8 mouse cellular contexts compared by ENCODE assay signal in the genomic region with DNA sequence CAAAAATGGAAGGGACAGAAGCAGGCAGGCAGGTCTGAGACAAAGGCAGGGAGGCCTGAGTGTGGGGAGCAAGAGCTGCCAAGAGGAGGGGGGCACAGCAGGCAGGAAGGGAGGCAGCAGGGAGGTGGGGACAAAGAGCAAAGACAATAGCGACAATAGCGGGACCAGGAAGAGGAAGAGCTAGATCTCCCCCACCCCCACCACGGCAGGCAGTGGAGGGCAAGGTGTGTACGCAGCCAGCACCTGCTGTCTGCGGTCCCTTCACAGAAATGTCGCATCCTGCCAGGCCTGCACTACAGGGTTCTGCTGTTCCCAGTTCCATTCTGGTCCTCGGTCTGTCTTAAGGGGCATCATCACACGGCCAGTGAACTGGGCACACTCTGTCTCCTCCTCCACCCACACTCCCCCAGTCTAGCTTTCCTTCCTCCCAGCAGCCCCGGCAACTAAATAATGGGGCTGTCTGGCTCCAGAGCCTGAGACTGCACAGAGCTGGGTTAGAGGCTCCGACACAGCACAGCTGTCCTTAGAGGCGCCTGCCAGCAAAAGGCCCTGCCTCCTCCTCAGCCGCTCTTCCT. TPM values are rescaled to one million over a fixed set of nuclear protein-coding genes. Genes with fewer than 3 reads are reported as not detected.
DNase-seq lines count a peak whose midpoint lies in the region; ATAC-seq and TF ChIP-seq lines count a peak whose summit lies in the region.

No protein-coding gene starts in this region.

- peak; percentile 42 for ATAC-seq in frontal cortex, adult (ENCODE audit: low TSS enrichment)
- peak; percentile 62 for ATAC-seq in hindbrain, embryonic 15.5 days (ENCODE audit: low FRiP score, low read depth)
- ATAC-seq in megakaryocyte, adult 5-6 weeks (ENCODE audit: poor library complexity, severe bottlenecking) = peak; percentile 31; the same call in 1 of the 2 replicates
- peak; percentile 68 for ATAC-seq in stomach, postnatal 0 days (ENCODE audit: low FRiP score, low TSS enrichment)

- H3K4me1 ChIP-seq in hindbrain, embryonic 15.5 days (replicated peaks) = peaks cover 48% of the 10 kb centered on the region
- peaks cover 8% of the 10 kb centered on the region for H3K4me1 ChIP-seq in stomach, postnatal 0 days (replicated peaks; ENCODE audit: control insufficient read depth, insufficient read depth)

- no peaks in the 10 kb centered on the region for H3K27me3 ChIP-seq in hindbrain, embryonic 15.5 days
- H3K27me3 ChIP-seq in stomach, postnatal 0 days (ENCODE audit: control insufficient read depth, insufficient read depth, low read length) = no peaks in the 10 kb centered on the region

- H3K4me3 ChIP-seq in hindbrain, embryonic 15.5 days = 0 out of 2 replicates have a peak overlapping the region, but pooled peaks have one; percentile 2
- no peak overlapping the region for H3K4me3 ChIP-seq in stomach, postnatal 0 days (ENCODE audit: low read depth, low read length)

- TF ChIP-seq POLR2A in brain, embryonic 14.5 days (IDR thresholded peaks at IDR 0.05; ENCODE audit: borderline replicate concordance, extremely low read depth, insufficient read depth, insufficient read length, poor library complexity, severe bottlenecking) = no peak

- peak overlapping the region; percentile 45 for H3K4me2 ChIP-seq in hindbrain, embryonic 15.5 days
- H3K4me2 ChIP-seq in stomach, postnatal 0 days (replicated peaks; ENCODE audit: low read depth) = peak overlapping the region; percentile 39

- WGBS in hindbrain, embryonic 15.5 days = 3% methylated on average over 12 of the region's 12 CpGs
- 10% methylated on average over 12 of the region's 12 CpGs for WGBS in stomach, postnatal 0 days

- H3K9ac ChIP-seq in hindbrain, embryonic 15.5 days = peak overlapping the region; percentile 22
- no peak overlapping the region for H3K9ac ChIP-seq in stomach, postnatal 0 days (ENCODE audit: low read length)

- no peaks in the 10 kb centered on the region for H3K9me3 ChIP-seq in hindbrain, embryonic 15.5 days
- H3K9me3 ChIP-seq in stomach, postnatal 0 days (ENCODE audit: control insufficient read depth, low read length) = no peaks in the 10 kb centered on the region

- no peaks in the 10 kb centered on the region for H3K36me3 ChIP-seq in hindbrain, embryonic 15.5 days
- H3K36me3 ChIP-seq in stomach, postnatal 0 days (ENCODE audit: control insufficient read depth, insufficient read depth, low read length) = no peaks in the 10 kb centered on the region

- TF ChIP-seq CTCF in brain, embryonic 14.5 days (IDR thresholded peaks at IDR 0.05; ENCODE audit: borderline replicate concordance, extremely low read depth, insufficient read depth, insufficient read length) = no peak
- TF ChIP-seq CTCF in stomach, postnatal 0 days (IDR thresholded peaks at IDR 0.05; ENCODE audit: low read depth) = no peak

- TF ChIP-seq EP300 in stomach, postnatal 0 days (optimal IDR thresholded peaks at IDR 0.05) = no peak

- no peak for DNase-seq in frontal cortex, postnatal 14 days (ENCODE audit: low spot score in 2 of 2)
- DNase-seq in brain, embryonic 14.5 days (ENCODE audit: low read depth) = peak; percentile 84
- DNase-seq in stomach, postnatal 0 days (ENCODE audit: low spot score) = no peak
- no peak for DNase-seq in frontal cortex, postnatal 36 days (ENCODE audit: low spot score in 2 of 2)
- DNase-seq in ovary, postnatal 36 days (ENCODE audit: low spot score) = no peak

- peak overlapping the region; percentile 83 for H3K27ac ChIP-seq in hindbrain, embryonic 15.5 days (replicated peaks)
- peak overlapping the region; percentile 63 for H3K27ac ChIP-seq in stomach, postnatal 0 days (replicated peaks)

RNA-seq across cellular contexts. Expression of a gene that starts 6.8 kb away (rescaled TPM):
- polyA plus RNA-seq in brain, embryonic 14.5 days (2012; rRNA removed) = 58.9 and 61.1 TPM in 2 replicates
- polyA plus RNA-seq in hindbrain, embryonic 15.5 days (2015; fragmentation: Nextera tagmentation; extraction: Ambion mirVana) = 13.0 and 17.9 TPM in 2 replicates
- total RNA-seq in megakaryocyte, adult 5-6 weeks (2015) = not detected in 2 replicates
- total RNA-seq in megakaryocyte, adult 5-6 weeks (2017) = not detected in 2 replicates
- 3.7 and 3.8 TPM in 2 replicates for polyA plus RNA-seq in stomach, postnatal 0 days (2015; fragmentation: Nextera tagmentation; extraction: Ambion mirVana)

RNA-seq across cellular contexts. Expression of a gene that starts 20.0 kb away (rescaled TPM):
- polyA plus RNA-seq in brain, embryonic 14.5 days (2012; rRNA removed) = 9.6 and 11.1 TPM in 2 replicates
- 9.6 and 10.7 TPM in 2 replicates for polyA plus RNA-seq in hindbrain, embryonic 15.5 days (2015; fragmentation: Nextera tagmentation; extraction: Ambion mirVana)
- total RNA-seq in megakaryocyte, adult 5-6 weeks (2015) = 0.05 and 0.25 TPM in 2 replicates
- 0.16 and 0.29 TPM in 2 replicates for total RNA-seq in megakaryocyte, adult 5-6 weeks (2017)
- 3.1 and 3.2 TPM in 2 replicates for polyA plus RNA-seq in stomach, postnatal 0 days (2015; fragmentation: Nextera tagmentation; extraction: Ambion mirVana)

RNA-seq across cellular contexts. Expression of a gene that starts 47.4 kb away (rescaled TPM):
- 1.5 and 1.7 TPM in 2 replicates for polyA plus RNA-seq in brain, embryonic 14.5 days (2012; rRNA removed)
- 2.9 and 3.6 TPM in 2 replicates for polyA plus RNA-seq in hindbrain, embryonic 15.5 days (2015; fragmentation: Nextera tagmentation; extraction: Ambion mirVana)
- 0.33 and 0.50 TPM in 2 replicates for total RNA-seq in megakaryocyte, adult 5-6 weeks (2015)
- total RNA-seq in megakaryocyte, adult 5-6 weeks (2017) = 2.2 and 2.7 TPM in 2 replicates
- polyA plus RNA-seq in stomach, postnatal 0 days (2015; fragmentation: Nextera tagmentation; extraction: Ambion mirVana) = 4.1 and 5.8 TPM in 2 replicates

RNA-seq across cellular contexts. Expression of a gene that starts 48.9 kb away (rescaled TPM):
- 51.0 and 64.7 TPM in 2 replicates for polyA plus RNA-seq in brain, embryonic 14.5 days (2012; rRNA removed)
- polyA plus RNA-seq in hindbrain, embryonic 15.5 days (2015; fragmentation: Nextera tagmentation; extraction: Ambion mirVana) = 49.7 and 56.5 TPM in 2 replicates
- 9.3 and 13.9 TPM in 2 replicates for total RNA-seq in megakaryocyte, adult 5-6 weeks (2015)
- total RNA-seq in megakaryocyte, adult 5-6 weeks (2017) = 3.3 and 5.6 TPM in 2 replicates
- 29.3 and 30.2 TPM in 2 replicates for polyA plus RNA-seq in stomach, postnatal 0 days (2015; fragmentation: Nextera tagmentation; extraction: Ambion mirVana)
